Mouse (Mus musculus) left cerebral cortex, adult 8-10 months (tissue): ENCODE measurements at regions not wholly inside any gene's neighbourhood (a gene's known extent, or its start where the extent isn't known, plus 50 kb on each side); places are given as distances from the start of the nearest gene placed in this dataset.

Experiments used
- DNase-seq, 2 experiments: peaks; one replicate each; pipeline ENCODE4 v3.0.0; 2022; ENCODE audit warnings: low spot score in 2 of 2

DNA sequence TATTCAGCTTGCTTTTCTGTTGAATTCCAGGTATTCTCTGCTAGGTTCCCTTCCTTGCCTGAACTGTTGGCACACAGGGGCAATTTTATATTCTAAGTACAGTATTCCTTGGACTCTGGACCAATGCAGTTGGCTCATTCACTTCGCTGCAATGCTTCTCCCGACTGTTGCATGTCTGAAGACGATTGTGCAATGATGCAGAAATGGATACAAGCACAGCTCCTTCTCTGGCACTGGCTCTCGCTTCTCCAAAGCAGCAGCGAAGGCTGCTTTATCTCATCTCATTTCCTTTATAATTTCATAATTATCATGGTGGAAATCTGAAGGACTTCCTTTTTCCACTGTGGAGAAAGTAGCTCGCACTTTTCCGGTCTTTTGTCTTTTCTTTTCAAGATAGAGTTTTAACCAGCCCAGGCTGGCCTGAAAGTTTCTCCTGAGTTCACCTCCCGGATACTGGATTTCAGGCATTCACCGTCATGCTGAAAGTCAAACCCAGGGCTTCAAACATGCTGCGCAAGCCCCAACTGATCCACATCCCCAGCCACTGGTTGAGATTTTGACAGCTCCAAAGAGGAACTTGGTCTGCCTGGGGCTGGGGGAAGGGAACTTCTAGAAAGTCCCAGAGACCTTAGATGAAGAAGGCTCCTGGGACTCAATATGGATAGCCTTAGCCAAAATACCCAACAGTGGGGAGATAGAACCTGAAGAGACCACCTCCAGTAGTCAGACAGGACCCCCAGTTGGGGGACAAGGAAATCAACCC lies 55.6 kb upstream of the Akirin2 start:
- DNase-seq = no peak

DNA sequence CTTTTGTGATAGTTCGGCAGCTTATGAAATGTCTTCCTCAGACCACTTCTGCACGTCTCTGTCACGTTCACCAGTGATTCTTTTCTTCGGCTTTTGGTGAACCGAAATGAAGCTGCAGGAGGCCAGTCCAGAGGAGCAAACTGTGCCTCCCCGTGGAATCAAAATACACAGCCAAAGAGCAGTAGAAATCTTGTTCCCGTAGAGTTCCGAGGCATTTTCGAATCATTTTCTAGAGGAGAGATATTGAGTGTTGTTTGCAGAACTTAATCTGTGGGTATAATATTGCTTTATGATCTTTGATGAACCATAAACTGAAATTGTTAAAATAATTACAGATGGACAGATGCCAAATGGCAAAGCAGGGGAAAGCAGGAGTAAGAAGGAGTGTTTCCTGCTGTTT lies 52.4 kb upstream of the Akirin2 start:
- DNase-seq = no peak

DNA sequence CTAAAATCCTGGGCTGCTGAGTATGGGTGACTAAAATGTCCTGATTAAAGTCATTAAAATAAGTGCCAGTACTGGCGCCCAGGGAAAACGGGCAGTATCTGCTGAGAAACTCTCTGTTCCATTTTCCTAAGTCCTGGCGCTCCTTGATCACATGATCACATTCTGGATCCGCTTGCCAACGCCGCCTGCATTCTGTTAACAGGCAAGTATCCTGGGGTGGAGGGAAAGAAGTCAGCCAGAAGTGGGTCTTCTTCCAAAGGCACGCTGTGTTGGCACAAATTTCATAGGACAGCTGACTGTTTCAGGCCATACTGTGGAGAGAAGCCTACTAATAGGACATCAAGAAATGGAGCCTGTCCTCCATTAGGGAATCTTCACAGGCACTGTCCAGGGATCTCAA lies 52.0 kb upstream of the Akirin2 start:
- no peak for DNase-seq

DNA sequence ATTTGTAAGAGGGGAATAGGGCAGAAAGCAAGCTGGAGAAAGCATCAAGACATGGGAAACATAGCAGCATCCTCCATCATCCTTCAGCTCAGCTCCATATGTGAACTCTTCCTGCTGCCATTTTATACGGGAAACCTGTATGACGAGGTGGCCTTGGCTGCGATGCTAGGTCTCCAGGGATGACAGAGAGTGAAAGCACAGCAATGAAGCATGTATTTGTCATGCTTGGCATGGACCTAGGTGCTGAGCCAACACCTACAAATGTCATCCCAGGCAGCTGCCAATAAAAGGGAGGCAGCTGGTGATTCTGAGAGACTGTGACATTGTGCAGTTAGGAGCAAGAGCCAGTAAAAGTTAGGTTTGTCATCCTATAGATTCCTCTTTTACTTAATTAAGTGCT lies 51.0 kb upstream of the Akirin2 start:
- DNase-seq = no peak
